Mouse (Mus musculus): ENCODE measurements around the gene Mpig6b. TPM values are rescaled to one million over a fixed set of nuclear protein-coding genes. Genes with fewer than 3 reads are reported as not detected.

Mpig6b gene
- polyA plus RNA-seq, 1 experiment from 2014 or later = 0.92 TPM

DNA sequence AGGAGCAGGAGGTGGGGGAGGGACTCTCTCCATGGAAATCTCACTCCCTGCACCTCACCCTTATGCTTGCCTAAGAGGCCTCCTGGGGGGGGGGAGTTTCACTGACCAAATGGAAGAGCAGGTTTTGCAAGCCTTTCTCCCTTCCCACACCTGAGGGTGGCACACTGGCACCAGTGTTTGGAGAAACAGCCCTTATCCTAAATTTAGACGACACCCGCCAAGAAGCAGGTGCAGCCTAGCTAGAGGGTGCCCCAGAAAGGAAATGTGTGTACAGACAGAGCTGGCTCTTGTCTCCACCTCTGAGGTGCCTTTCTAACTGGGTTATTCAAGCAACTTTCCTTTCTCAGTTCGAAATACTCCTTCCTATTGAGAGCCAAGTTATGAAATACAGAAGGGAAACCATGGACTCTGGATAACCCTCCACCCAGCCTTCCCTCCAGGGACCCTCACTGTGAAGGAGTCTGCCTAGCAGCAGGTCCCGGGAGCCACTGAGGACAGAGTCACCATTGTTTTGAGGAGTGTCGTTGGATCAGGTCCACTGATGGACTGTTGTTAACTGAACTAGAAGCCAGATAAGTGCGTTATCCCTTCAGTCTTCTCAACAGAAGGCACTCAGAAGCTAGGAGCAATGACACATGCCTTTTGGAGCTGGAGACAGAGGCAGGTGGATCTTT, 4.7 kb upstream of the Mpig6b start:
- Histone ChIP-seq H3K4me3 (no peak overlapping the region), H3K27ac (replicated peaks) (no peak overlapping the region), H3K4me1 (peaks cover 11% of the 10 kb centered on the region), H3K4me2 (no peak overlapping the region), H3K36me3 (no peaks in the 10 kb centered on the region), H3K9ac (no peak overlapping the region), H3K27me3 (replicated peaks) (peaks cover 40% of the 10 kb centered on the region), H3K9me3 (peaks cover 2% of the 10 kb centered on the region; the same call in 1 of the 2 replicates)
- WGBS = 38% methylated on average over 6 of the region's 6 CpGs
- ATAC-seq (ENCODE audit: extremely low read depth, insufficient number of reproducible peaks, low FRiP score, low TSS enrichment) = no peak

DNA sequence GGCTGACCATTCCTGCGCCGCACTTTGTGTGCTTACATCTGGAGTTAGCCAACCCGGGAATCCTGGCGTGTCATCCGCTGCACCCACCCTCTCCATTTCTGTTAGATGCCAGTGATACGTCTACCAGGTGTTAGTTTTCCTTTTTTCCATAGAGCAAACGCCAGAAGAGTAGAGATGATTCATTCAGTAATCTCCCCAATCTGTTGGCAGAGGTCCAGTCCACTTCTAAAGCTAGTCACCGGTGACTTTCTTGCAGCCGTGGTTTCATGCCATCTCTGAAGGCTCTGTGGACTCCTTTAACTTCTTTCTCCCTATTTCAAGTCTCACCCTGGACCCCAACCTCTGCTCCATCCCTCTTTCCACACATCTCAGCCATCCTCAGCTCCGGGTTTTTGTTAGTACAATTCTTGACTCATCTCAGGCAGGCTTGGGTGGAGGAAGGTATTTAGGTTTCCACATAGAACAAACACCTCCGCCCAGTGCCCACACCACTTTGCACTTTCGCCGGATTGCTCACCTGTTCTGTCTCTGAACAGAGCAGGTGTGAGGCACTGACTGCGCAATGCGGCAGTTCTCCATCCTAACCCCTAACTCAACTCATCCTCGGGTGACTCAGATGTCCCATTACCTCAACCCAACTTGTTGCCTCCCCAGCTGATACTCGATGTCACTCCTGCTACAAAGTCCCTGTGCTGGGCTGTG, 2.4 kb upstream of the Mpig6b start:
- Histone ChIP-seq H3K27ac (replicated peaks) (no peak overlapping the region), H3K4me1 (peaks cover 28% of the 10 kb centered on the region), H3K9me3 (no peaks in the 10 kb centered on the region), H3K4me2 (no peak overlapping the region), H3K36me3 (0 out of 2 replicates have a peak, but pooled peaks cover under 1% of the 10 kb centered on the region), H3K4me3 (no peak overlapping the region), H3K27me3 (replicated peaks) (peaks cover 63% of the 10 kb centered on the region), H3K9ac (no peak overlapping the region)
- 69% methylated on average over 17 of the region's 17 CpGs for WGBS
- ATAC-seq (ENCODE audit: extremely low read depth, insufficient number of reproducible peaks, low FRiP score, low TSS enrichment) = no peak

DNA sequence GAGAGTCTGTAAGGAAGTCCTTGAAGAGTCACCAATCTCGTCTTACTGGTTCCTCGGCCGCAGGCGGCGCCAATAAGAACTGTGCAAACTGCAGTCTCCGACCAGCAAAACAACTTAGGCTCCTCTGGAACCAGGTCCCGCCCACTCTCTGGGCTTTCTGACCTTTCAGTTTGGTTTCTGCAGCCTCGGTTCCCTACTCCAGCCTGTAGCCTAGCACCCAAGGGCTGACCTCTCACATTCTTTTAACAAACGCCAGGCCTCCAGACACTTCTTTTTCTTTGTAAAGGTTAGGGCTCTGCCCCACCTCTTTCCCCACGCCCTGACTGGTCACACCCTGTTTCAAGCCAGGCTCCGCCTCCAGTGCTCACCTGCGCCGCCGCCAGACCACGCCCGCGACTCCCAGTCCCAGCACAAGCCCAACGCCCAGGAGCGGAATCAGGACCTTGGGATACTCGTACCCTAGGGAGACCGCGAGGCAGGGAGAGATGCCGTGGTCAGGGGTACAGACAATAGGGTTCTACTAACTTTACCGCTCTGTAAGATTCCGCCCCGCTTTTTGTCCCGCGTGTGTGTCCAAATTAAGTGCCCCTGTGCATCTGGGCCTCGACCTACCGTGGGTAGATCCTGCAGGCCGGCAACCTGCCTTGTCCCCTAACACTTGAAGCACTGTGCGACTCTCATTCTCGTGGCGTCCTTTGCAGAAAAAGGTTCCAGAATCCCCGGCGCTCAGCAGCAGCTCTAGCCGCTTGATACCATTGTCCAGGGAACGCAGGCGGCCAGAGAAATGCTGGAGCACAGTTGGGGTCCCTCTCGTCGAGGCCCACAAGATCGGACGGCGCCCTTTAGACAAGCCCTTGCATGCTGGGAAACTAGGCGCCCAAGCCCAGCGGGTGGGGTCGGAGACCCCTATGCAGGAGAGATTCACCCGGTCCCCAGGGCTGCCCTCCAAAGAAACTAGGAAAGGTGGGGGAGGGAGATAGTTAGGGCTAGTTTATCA, 735 bp downstream of the Mpig6b start, which contains the start of gene Ly6g6c:
Ly6g6c (plus strand) TSS at position 438 of the 997 bp plus-strand sequence.
- Histone ChIP-seq H3K4me2 (peak within 1 kb of the TSS; percentile 77), H3K27ac (replicated peaks) (no peak within 1 kb of the TSS; the same call in 1 of the 2 replicates), H3K4me1 (peaks cover 37% of the 10 kb centered on the region), H3K36me3 (peaks cover 30% of the 10 kb centered on the region), H3K9ac (peak within 1 kb of the TSS; percentile 71), H3K4me3 (peak within 1 kb of the TSS; percentile 47), H3K9me3 (no peaks in the 10 kb centered on the region), H3K27me3 (replicated peaks) (peaks cover 67% of the 10 kb centered on the region)
- WGBS = 2% methylated on average over 48 of the region's 48 CpGs
- no peak; the same call in 1 of the 2 replicates for ATAC-seq (ENCODE audit: extremely low read depth, insufficient number of reproducible peaks, low FRiP score, low TSS enrichment)

DNA sequence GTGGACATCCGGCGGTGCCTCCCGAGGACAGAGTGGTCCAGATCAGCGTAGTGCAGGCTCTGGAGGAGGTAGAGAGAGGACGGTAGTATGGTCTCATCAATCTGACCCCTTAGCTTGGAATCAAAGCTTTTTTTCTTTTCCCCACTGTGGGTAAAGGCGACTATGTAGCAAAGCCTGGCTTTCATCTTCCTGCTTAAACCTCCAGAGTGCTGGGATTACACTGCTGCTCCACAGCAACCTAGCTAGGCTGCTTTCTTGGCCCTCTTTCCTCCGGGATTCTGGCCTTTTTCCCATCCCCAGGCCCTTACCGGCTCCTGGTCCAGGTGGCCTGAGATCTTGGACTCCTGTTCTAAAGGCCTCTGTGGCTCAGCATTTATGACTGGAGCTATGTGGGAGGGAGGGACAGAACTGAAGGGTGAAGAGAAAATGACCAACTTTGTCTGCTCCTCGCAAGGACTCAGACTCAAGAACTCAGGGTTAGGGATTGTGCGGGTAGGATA, 1.6 kb downstream of the Mpig6b start:
- no peak for ATAC-seq (ENCODE audit: extremely low read depth, insufficient number of reproducible peaks, low FRiP score, low TSS enrichment)
- peaks cover 43% of the 10 kb centered on the region for H3K4me1 ChIP-seq
- H3K4me2 ChIP-seq = peak overlapping the region; percentile 77
- H3K9me3 ChIP-seq = no peaks in the 10 kb centered on the region
- H3K4me3 ChIP-seq = peak overlapping the region; percentile 47
- peak overlapping the region; percentile 71 for H3K9ac ChIP-seq
- peaks cover 30% of the 10 kb centered on the region for H3K36me3 ChIP-seq
- 25% methylated on average over 10 of the region's 10 CpGs for WGBS
- H3K27ac ChIP-seq (replicated peaks) = no peak overlapping the region; the same call in 1 of the 2 replicates
- H3K27me3 ChIP-seq (replicated peaks) = peaks cover 65% of the 10 kb centered on the region

DNA sequence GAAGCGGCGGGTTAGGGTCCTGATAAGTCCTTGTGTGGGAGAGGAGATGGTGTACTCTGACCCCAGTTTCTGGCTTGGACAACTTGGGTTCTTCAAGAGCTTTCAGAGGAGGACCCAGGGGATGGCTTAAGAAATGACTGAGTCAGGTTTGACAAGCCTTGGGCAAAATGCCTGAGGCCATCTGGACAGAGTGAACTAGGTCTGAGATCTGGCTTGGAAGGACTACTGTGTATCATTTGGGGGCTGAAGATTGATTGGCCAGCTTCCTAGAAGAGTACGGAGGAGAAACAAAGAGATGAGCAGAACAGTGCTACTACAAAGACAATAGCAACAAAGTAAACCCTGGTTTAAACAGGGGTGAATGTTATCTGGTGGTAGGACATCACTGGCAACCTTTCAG, 2.5 kb downstream of the Mpig6b start:
- peaks cover 46% of the 10 kb centered on the region for H3K4me1 ChIP-seq
- WGBS = 74% methylated on average over 3 of the region's 3 CpGs
- peaks cover 32% of the 10 kb centered on the region for H3K36me3 ChIP-seq
- no peak for ATAC-seq (ENCODE audit: extremely low read depth, insufficient number of reproducible peaks, low FRiP score, low TSS enrichment)
- H3K27me3 ChIP-seq (replicated peaks) = peaks cover 55% of the 10 kb centered on the region
- no peak overlapping the region for H3K9ac ChIP-seq
- no peak overlapping the region for H3K27ac ChIP-seq (replicated peaks)
- no peak overlapping the region for H3K4me2 ChIP-seq
- no peak overlapping the region for H3K4me3 ChIP-seq
- no peaks in the 10 kb centered on the region for H3K9me3 ChIP-seq

DNA sequence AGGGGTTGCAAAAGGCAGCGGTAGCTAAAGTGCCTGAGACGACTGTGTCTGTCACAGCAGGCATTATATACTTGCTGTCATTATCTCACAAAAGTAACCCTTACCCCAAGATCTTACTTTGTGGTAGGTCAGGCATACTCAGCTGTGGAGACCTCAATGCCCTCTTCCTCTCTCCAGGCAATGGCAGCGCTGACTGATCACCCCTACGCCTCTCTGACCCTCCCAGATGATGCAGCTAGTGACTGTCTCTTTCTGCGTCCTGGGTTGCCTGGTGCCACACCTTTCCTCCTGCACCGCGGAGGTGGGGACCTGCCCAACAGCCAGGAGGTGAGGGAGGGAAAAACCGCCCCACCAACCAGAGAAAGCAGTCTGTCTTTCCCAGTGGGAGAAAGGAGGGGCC, 4.7 kb downstream of the Mpig6b start:
- 75% methylated on average over 8 of the region's 8 CpGs for WGBS
- Histone ChIP-seq H3K4me3 (no peak overlapping the region; the same call in 1 of the 2 replicates), H3K27ac (replicated peaks) (no peak overlapping the region), H3K9ac (0 out of 2 replicates have a peak overlapping the region, but pooled peaks have one; percentile 28), H3K27me3 (replicated peaks) (peaks cover 33% of the 10 kb centered on the region), H3K36me3 (peaks cover 53% of the 10 kb centered on the region), H3K9me3 (no peaks in the 10 kb centered on the region), H3K4me2 (no peak overlapping the region), H3K4me1 (peaks cover 52% of the 10 kb centered on the region)
- no peak for ATAC-seq (ENCODE audit: extremely low read depth, insufficient number of reproducible peaks, low FRiP score, low TSS enrichment)

DNA sequence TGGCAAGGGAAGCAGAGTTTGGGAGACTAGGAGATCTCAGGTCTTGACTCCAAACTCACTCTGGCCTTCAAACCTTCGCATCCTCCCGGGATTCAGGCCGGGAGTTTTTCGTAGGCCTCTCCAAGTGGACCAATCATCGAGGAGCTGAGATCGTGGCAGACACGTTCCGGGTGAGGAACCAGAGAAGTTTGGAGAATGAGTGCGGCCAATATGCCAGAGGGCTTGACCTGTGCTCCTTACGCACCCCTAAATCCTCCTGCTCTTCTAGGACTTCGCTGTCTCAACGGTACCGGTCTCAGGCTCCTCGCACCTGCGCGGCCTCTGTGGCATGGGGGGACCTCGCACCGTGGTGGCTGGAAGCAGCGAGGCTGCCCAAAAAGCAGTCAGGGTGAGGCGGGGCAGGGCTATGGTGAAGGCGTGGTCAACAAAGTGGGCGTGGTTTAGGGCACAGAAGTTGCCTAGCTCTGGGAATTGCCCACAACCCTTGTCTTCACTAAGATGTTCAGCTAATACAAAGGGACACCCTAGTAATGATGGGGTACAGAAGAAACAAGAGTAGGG, 5.2 kb downstream of the Mpig6b start:
- no peak for ATAC-seq (ENCODE audit: extremely low read depth, insufficient number of reproducible peaks, low FRiP score, low TSS enrichment)
- Histone ChIP-seq H3K4me3 (peak overlapping the region; percentile 86), H3K9me3 (no peaks in the 10 kb centered on the region), H3K36me3 (peaks cover 58% of the 10 kb centered on the region), H3K27ac (replicated peaks) (no peak overlapping the region), H3K4me2 (peak overlapping the region; percentile 82), H3K27me3 (replicated peaks) (peaks cover 29% of the 10 kb centered on the region), H3K4me1 (peaks cover 53% of the 10 kb centered on the region), H3K9ac (peak overlapping the region; percentile 97)
- WGBS = 66% methylated on average over 22 of the region's 22 CpGs

DNA sequence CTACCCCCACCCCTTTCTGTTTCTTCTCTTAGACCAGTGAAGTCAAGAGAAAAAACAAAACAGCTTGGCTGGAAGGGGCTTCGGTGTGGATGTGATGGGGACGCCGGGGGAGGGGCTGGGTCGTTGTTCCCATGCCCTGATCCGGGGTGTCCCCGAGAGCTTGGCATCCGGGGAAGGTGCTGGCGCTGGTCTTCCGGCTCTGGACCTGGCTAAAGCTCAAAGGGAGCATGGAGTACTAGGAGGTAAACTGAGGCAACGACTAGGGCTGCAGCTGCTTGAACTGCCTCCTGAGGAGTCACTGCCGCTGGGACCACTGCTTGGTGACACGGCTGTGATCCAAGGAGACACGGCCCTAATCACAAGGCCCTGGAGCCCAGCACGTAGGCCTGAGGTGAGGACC, 5.9 kb downstream of the Mpig6b start:
- Histone ChIP-seq H3K4me2 (peak overlapping the region; percentile 82), H3K27me3 (replicated peaks) (peaks cover 21% of the 10 kb centered on the region), H3K4me3 (peak overlapping the region; percentile 86), H3K9me3 (no peaks in the 10 kb centered on the region), H3K4me1 (peaks cover 48% of the 10 kb centered on the region), H3K27ac (replicated peaks) (peak overlapping the region; percentile 96), H3K9ac (peak overlapping the region; percentile 97), H3K36me3 (peaks cover 66% of the 10 kb centered on the region)
- ATAC-seq (ENCODE audit: extremely low read depth, insufficient number of reproducible peaks, low FRiP score, low TSS enrichment) = no peak
- WGBS = 21% methylated on average over 14 of the region's 14 CpGs

DNA sequence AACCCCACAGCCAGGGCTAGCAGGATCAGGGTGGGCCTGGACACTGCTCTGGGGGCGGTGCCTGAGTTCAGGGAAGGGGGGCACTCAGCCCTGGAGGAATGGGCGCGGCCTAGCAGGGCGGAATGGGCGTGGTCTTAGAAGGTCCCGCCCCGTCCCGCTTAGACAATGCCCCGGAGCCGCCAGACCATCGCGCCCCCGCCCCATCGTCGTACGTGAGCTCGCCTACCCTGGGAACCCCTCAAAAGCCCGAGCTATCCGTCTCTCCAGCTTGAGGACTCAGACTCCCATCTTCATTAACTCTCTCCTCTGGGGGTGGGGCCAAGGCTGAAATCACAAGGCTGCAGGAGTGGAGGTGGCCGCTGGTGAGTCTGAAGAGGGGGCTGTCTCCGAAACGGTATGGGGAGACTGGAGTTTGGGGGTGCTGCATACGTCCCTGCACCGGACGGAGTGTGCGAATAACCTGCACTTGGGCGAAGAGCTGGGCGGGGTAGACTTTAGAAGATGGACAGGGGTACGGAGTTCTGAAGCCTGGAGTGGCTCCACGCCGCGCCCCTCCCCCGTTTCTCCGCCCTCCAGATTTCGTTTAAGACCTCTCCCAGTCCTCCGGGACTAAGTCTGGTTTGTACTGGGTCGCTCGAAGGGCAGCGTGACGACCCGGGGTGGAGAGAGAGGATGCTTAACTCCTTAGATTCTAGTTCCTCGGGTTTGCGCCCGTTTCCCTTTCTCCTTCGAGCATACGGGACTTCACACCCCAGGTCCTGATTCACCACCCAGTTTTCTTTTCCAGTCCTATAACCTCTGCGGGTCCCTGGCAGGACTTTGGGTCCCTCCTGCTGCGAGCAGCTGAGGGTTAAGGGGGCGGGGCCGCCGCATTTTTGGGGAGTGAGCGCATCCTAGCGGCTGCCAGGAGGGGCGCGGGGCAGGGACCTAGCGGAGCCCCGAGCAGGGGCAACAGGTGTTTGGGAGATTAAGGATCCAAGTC, 6.8 kb downstream of the Mpig6b start, which contains the start of gene Ddah2:
Ddah2 (plus strand) TSS at position 125 of the 982 bp plus-strand sequence.
- peak; percentile 89 for ATAC-seq (ENCODE audit: extremely low read depth, insufficient number of reproducible peaks, low FRiP score, low TSS enrichment)
- Histone ChIP-seq H3K4me2 (peak within 1 kb of the TSS; percentile 82), H3K4me3 (peak within 1 kb of the TSS; percentile 86), H3K27ac (replicated peaks) (peak within 1 kb of the TSS; percentile 96), H3K27me3 (replicated peaks) (peaks cover 13% of the 10 kb centered on the region), H3K9me3 (no peaks in the 10 kb centered on the region), H3K36me3 (peaks cover 74% of the 10 kb centered on the region), H3K9ac (peak within 1 kb of the TSS; percentile 97), H3K4me1 (peaks cover 42% of the 10 kb centered on the region)
- under 1% methylated on average over 57 of the region's 57 CpGs for WGBS
